Mouse (Mus musculus) neural tube, embryonic 14.5 days (tissue): ENCODE measurements around the gene Nav2. TPM values are rescaled to one million over a fixed set of nuclear protein-coding genes. Genes with fewer than 3 reads are reported as not detected.

Experiments used
- ATAC-seq: fragments of 200-750 bp; cut with Nextera tagmentation; 2 replicates; pipeline ENCODE4 v1.8.0; 2017; ENCODE audit warnings: low read depth, mild to moderate bottlenecking, moderate TSS enrichment, moderate library complexity
- H3K27ac ChIP-seq: fragments of 300-500 bp; sonication (generic); 2 replicates; pipeline ENCODE4 v1.5.1; 2014; ENCODE audit warnings: low read depth, mild to moderate bottlenecking, control low read depth, low read length, moderate library complexity, mixed read lengths
- H3K27me3 ChIP-seq: fragments of 300-500 bp; sonication (generic); 2 replicates; pipeline ENCODE4 v1.6.1; 2014; ENCODE audit warnings: low read length; ENCODE audit not compliant: control insufficient read depth, insufficient read depth
- H3K36me3 ChIP-seq: fragments of 300-500 bp; sonication (generic); 2 replicates; pipeline ENCODE4 v1.6.1; 2014; ENCODE audit warnings: low read length, mixed read lengths; ENCODE audit not compliant: control insufficient read depth, insufficient read depth
- H3K4me1 ChIP-seq: fragments of 300-500 bp; sonication (generic); 2 replicates; pipeline ENCODE4 v1.6.1; 2014; ENCODE audit warnings: low read length; ENCODE audit not compliant: control insufficient read depth, insufficient read depth
- H3K4me2 ChIP-seq: fragments of 300-500 bp; sonication (generic); 2 replicates; pipeline ENCODE4 v1.6.1; 2014; ENCODE audit warnings: mild to moderate bottlenecking, low read depth, low read length, control low read depth
- H3K4me3 ChIP-seq: fragments of 300-500 bp; sonication (generic); 2 replicates; pipeline ENCODE4 v1.5.1; 2014; ENCODE audit warnings: low read depth, low read length, control low read depth, mixed read lengths
- H3K9ac ChIP-seq: fragments of 300-500 bp; sonication (generic); replicated peaks from 2 replicates; pipeline ENCODE4 v1.6.1; 2014; ENCODE audit warnings: low read depth, mild to moderate bottlenecking, control low read depth, low read length, mixed read lengths
- H3K9me3 ChIP-seq: fragments of 300-500 bp; sonication (generic); 2 replicates; pipeline ENCODE4 v1.6.1; 2016; ENCODE audit warnings: low read length; ENCODE audit not compliant: control insufficient read depth
- WGBS: fragments of 180-500 bp; shearing (Covaris S2); extraction: QIAGEN DNeasy Blood & Tissue Kit; methylation state at CpG from one replicate; pipeline ENCODE4 v1.1.7; 2014; 5-methylcytosine and 5-hydroxymethylcytosine counted together
- polyA plus RNA-seq: library from polyadenylated mRNA; unstranded; fragments of >200 nt; fragmentation: Nextera tagmentation; extraction: Ambion mirVana; gene quantifications from 2 replicates; pipeline ENCODE4 v1.2.1, GENCODE M21; 2014

The Nav2 gene
- polyA plus RNA-seq, 1 experiment from 2014 or later = 36.5 TPM

GRCm38 (mm10) chr7:49093596-49093995 lies 185.1 kb downstream of the Nav2 start:
- H3K4me2 ChIP-seq = no peak overlapping the region
- H3K9ac ChIP-seq = no peak overlapping the region
- no peak overlapping the region for H3K27ac ChIP-seq
- no peaks in the 10 kb centered on the region for H3K36me3 ChIP-seq
- WGBS = 85% methylated on average over 6 of the region's 6 CpGs
- peaks cover 12% of the 10 kb centered on the region; the same call in 1 of the 2 replicates for H3K4me1 ChIP-seq
- H3K9me3 ChIP-seq = no peaks in the 10 kb centered on the region
- no peak for ATAC-seq
- H3K4me3 ChIP-seq = no peak overlapping the region
- H3K27me3 ChIP-seq = no peaks in the 10 kb centered on the region

- Histone ChIP-seq H3K27me3 (no peaks in the 10 kb centered on the region), H3K4me1 (peaks cover 11% of the 10 kb centered on the region; the same call in 1 of the 2 replicates), H3K4me2 (no peak overlapping the region), H3K27ac (no peak overlapping the region), H3K4me3 (no peak overlapping the region), H3K36me3 (no peaks in the 10 kb centered on the region), H3K9ac (no peak overlapping the region), H3K9me3 (no peaks in the 10 kb centered on the region)
- WGBS = 79% methylated on average over 3 of the region's 3 CpGs
- no peak for ATAC-seq
Measured at GRCm38 (mm10) chr7:49094531-49094930, 186.0 kb downstream of the Nav2 start.

- 80% methylated on average over 1 of the region's 1 CpGs for WGBS
- no peaks in the 10 kb centered on the region for H3K9me3 ChIP-seq
- no peaks in the 10 kb centered on the region for H3K27me3 ChIP-seq
- no peak overlapping the region for H3K27ac ChIP-seq
- H3K4me3 ChIP-seq = no peak overlapping the region
- H3K9ac ChIP-seq = no peak overlapping the region
- ATAC-seq = no peak
- no peak overlapping the region for H3K4me2 ChIP-seq
- H3K36me3 ChIP-seq = no peaks in the 10 kb centered on the region
- H3K4me1 ChIP-seq = 0 out of 2 replicates have a peak, but pooled peaks cover 8% of the 10 kb centered on the region
Measured at GRCm38 (mm10) chr7:49101291-49101690, 192.8 kb downstream of the Nav2 start.

- H3K36me3 ChIP-seq = no peaks in the 10 kb centered on the region
- H3K9ac ChIP-seq = no peak overlapping the region
- 0 out of 2 replicates have a peak, but pooled peaks cover 9% of the 10 kb centered on the region for H3K4me1 ChIP-seq
- H3K9me3 ChIP-seq = no peaks in the 10 kb centered on the region
- no peaks in the 10 kb centered on the region for H3K27me3 ChIP-seq
- 0 out of 2 replicates have a peak overlapping the region, but pooled peaks have one; percentile 16 for H3K27ac ChIP-seq
- no peak for ATAC-seq
- no peak overlapping the region for H3K4me2 ChIP-seq
- no peak overlapping the region for H3K4me3 ChIP-seq
- 50% methylated on average over 3 of the region's 3 CpGs for WGBS
Measured at GRCm38 (mm10) chr7:49102223-49102622, 193.7 kb downstream of the Nav2 start.

- Histone ChIP-seq H3K9me3 (no peaks in the 10 kb centered on the region), H3K9ac (no peak overlapping the region), H3K36me3 (no peaks in the 10 kb centered on the region), H3K4me1 (0 out of 2 replicates have a peak, but pooled peaks cover 11% of the 10 kb centered on the region), H3K27me3 (no peaks in the 10 kb centered on the region), H3K27ac (no peak overlapping the region), H3K4me3 (no peak overlapping the region), H3K4me2 (no peak overlapping the region)
- WGBS = 15% methylated on average over 8 of the region's 8 CpGs
- no peak for ATAC-seq
Measured at GRCm38 (mm10) chr7:49104376-49104775, 195.9 kb downstream of the Nav2 start.

GRCm38 (mm10) chr7:49104793-49105192 lies 196.3 kb downstream of the Nav2 start:
- Histone ChIP-seq H3K9me3 (no peaks in the 10 kb centered on the region), H3K4me3 (no peak overlapping the region), H3K4me2 (no peak overlapping the region), H3K27me3 (no peaks in the 10 kb centered on the region), H3K36me3 (no peaks in the 10 kb centered on the region), H3K27ac (no peak overlapping the region), H3K9ac (no peak overlapping the region), H3K4me1 (0 out of 2 replicates have a peak, but pooled peaks cover 11% of the 10 kb centered on the region)
- no peak for ATAC-seq
- 26% methylated on average over 1 of the region's 1 CpGs for WGBS

DNA sequence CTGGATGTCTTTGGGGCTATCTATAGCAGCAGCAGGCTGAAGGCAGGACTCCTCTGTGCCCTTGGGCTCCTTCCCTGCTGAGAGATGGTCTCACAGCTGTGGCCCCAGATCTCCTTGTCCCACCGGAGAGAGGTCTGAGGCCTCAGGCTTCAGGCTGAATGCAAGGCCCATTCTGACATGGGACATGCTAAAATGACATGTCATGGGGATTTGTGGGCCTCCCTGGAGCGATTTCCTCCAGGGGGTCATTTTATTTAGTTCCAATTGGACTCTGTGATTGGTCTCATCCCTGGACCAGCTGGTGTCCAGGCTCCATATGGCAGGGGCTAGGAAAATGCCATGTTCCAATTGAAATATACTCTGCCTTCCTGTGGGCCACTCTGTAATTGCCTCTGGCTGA lies 197.0 kb downstream of the Nav2 start:
- ATAC-seq = peak; percentile 50
- Histone ChIP-seq H3K4me1 (0 out of 2 replicates have a peak, but pooled peaks cover 11% of the 10 kb centered on the region), H3K36me3 (no peaks in the 10 kb centered on the region), H3K27ac (no peak overlapping the region), H3K9ac (no peak overlapping the region), H3K4me2 (no peak overlapping the region), H3K9me3 (no peaks in the 10 kb centered on the region), H3K4me3 (no peak overlapping the region), H3K27me3 (no peaks in the 10 kb centered on the region)
- 30% methylated on average over 2 of the region's 2 CpGs for WGBS

- Histone ChIP-seq H3K27ac (no peak overlapping the region), H3K36me3 (no peaks in the 10 kb centered on the region), H3K9ac (no peak overlapping the region), H3K27me3 (no peaks in the 10 kb centered on the region), H3K4me2 (no peak overlapping the region), H3K9me3 (no peaks in the 10 kb centered on the region), H3K4me1 (0 out of 2 replicates have a peak, but pooled peaks cover 11% of the 10 kb centered on the region), H3K4me3 (no peak overlapping the region)
- 78% methylated on average over 5 of the region's 5 CpGs for WGBS
- no peak for ATAC-seq
Measured at GRCm38 (mm10) chr7:49108076-49108475, 199.6 kb downstream of the Nav2 start.

DNA sequence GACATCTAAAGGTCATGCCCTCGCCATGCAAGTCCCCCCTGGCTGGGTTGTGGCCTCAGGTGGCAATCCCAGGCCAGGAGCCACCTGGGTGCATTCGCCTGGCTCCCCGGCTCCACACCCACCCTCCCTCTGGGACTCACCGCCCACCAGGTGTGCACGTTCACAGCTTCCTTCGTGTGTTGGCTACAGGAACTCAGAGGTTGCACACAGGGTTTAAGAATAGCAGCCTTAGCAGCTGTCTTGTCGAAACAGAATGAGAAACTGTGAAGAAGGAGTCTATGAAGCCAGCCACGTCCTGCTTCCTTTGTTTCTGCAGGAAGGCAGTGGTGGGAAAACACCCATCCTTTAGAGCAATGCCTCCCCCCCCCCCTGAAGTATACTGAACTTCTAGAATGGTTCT lies 210.5 kb downstream of the Nav2 start:
- H3K27ac ChIP-seq = peak overlapping the region; percentile 63
- WGBS = 60% methylated on average over 8 of the region's 8 CpGs
- no peak overlapping the region for H3K4me3 ChIP-seq
- no peak overlapping the region for H3K4me2 ChIP-seq
- H3K4me1 ChIP-seq = peaks cover 21% of the 10 kb centered on the region
- ATAC-seq = no peak
- no peak overlapping the region for H3K9ac ChIP-seq
- H3K27me3 ChIP-seq = no peaks in the 10 kb centered on the region
- H3K9me3 ChIP-seq = no peaks in the 10 kb centered on the region
- H3K36me3 ChIP-seq = no peaks in the 10 kb centered on the region
